Mouse (Mus musculus) cerebellum, adult 2 months (tissue): Measurements from ENCODE around the gene Cyp24a1.

Experiments used
- CTCF ChIP-seq: fragments of 200-500 bp; IDR thresholded peaks from 2 replicates; pipeline ENCODE4 v1.5.1; 2011; ENCODE audit warnings: low read depth, mild to moderate bottlenecking, control low read depth, low read length, moderate library complexity, borderline replicate concordance; ENCODE audit not compliant: insufficient read depth
- POLR2A ChIP-seq: fragments of 200-500 bp; IDR thresholded peaks from 2 replicates; pipeline ENCODE4 v1.6.1; 2011; ENCODE audit warnings: low read length, control low read depth, borderline replicate concordance; ENCODE audit not compliant: insufficient read depth

- no peak for TF ChIP-seq CTCF
- no peak for TF ChIP-seq POLR2A
Observed at GRCm38 (mm10) chr2:170469616-170470308, 27.2 kb downstream of the Cyp24a1 start.
